Mouse (Mus musculus) midbrain, postnatal 0 days (tissue): Measurements from ENCODE around the gene Usf2. TPM values are rescaled to one million over a fixed set of nuclear protein-coding genes. Genes with fewer than 3 reads are reported as not detected.
"Not testable (repeated sequence)": the region's sequence is repeated elsewhere in the genome, so short reads cannot be mapped to it uniquely, and the experiment has no call there.

Experiments used
- ATAC-seq: fragments of 200-750 bp; cut with Nextera tagmentation; 2 replicates; pipeline ENCODE4 v1.8.0; 2017; ENCODE audit warnings: moderate number of reproducible peaks, mild to moderate bottlenecking, moderate TSS enrichment, moderate library complexity; ENCODE audit not compliant: low FRiP score
- DNase-seq: peaks from one replicate; pipeline ENCODE4 v3.0.0-alpha.2; 2015; ENCODE audit warnings: low spot score
- H3K27ac ChIP-seq: fragments of 300-500 bp; sonication (generic); 2 replicates; pipeline ENCODE4 v1.5.1; 2014; ENCODE audit warnings: low read depth, mild to moderate bottlenecking, low read length, mixed read lengths
- H3K27me3 ChIP-seq: fragments of 300-500 bp; sonication (generic); 2 replicates; pipeline ENCODE4 v1.6.1; 2014; ENCODE audit warnings: low read length, control low read depth, mixed read lengths; ENCODE audit not compliant: insufficient read depth
- H3K36me3 ChIP-seq: fragments of 300-500 bp; sonication (generic); 2 replicates; pipeline ENCODE4 v1.6.1; 2014; ENCODE audit warnings: low read length, control low read depth, mixed read lengths; ENCODE audit not compliant: insufficient read depth
- H3K4me1 ChIP-seq: fragments of 300-500 bp; sonication (generic); 2 replicates; pipeline ENCODE4 v1.6.1; 2014; ENCODE audit warnings: mild to moderate bottlenecking, control low read depth, antibody characterized with exemption, low read length, mixed read lengths; ENCODE audit not compliant: insufficient read depth
- H3K4me2 ChIP-seq: fragments of 300-500 bp; sonication (generic); 2 replicates; pipeline ENCODE4 v1.6.1; 2014; ENCODE audit warnings: low read depth, mild to moderate bottlenecking, low read length, mixed read lengths; ENCODE audit not compliant: poor library complexity, severe bottlenecking
- H3K4me3 ChIP-seq: fragments of 300-500 bp; sonication (generic); 2 replicates; pipeline ENCODE4 v1.5.1; 2014; ENCODE audit warnings: low read depth, mild to moderate bottlenecking, low read length, moderate library complexity
- H3K9ac ChIP-seq: fragments of 300-500 bp; sonication (generic); replicated peaks from 2 replicates; pipeline ENCODE4 v1.6.1; 2014; ENCODE audit warnings: mild to moderate bottlenecking, low read length, moderate library complexity, mixed read lengths; ENCODE audit not compliant: poor library complexity, severe bottlenecking
- H3K9me3 ChIP-seq: fragments of 300-500 bp; sonication (generic); 2 replicates; pipeline ENCODE4 v1.6.1; 2016; ENCODE audit warnings: low read length, control low read depth
- CTCF ChIP-seq: IDR thresholded peaks from 2 replicates; pipeline ENCODE4 v1.5.1; 2016; ENCODE audit warnings: antibody characterized with exemption, mild to moderate bottlenecking
- WGBS: fragments of 180-500 bp; shearing (Covaris S2); extraction: QIAGEN DNeasy Blood & Tissue Kit; methylation state at CpG from one replicate; pipeline ENCODE4 v1.1.7; 2014; 5-methylcytosine and 5-hydroxymethylcytosine counted together
- polyA plus RNA-seq: library from polyadenylated mRNA; unstranded; fragments of >200 nt; fragmentation: Nextera tagmentation; extraction: Ambion mirVana; gene quantifications from 2 replicates; pipeline ENCODE4 v1.2.1, GENCODE M21; 2015
- total RNA-seq: library from RNA; depleted of rRNA; stranded (reverse); fragments of >200 nt; gene quantifications from 2 replicates; pipeline ENCODE4 v1.2.3, GENCODE M21; 2014

Usf2 gene
- total and polyA plus RNA-seq, 2 experiments from 2014 or later, result 27.0 to 102 TPM

GRCm38 (mm10) chr7:30952441-30953265 lies 4.0 kb downstream of the Usf2 start:
- no peak for ATAC-seq
- 94% methylated on average over 16 of the region's 16 CpGs for WGBS
- H3K9ac ChIP-seq, result no peak overlapping the region

GRCm38 (mm10) chr7:30949902-30950301 lies 6.7 kb downstream of the Usf2 start:
- H3K4me3 ChIP-seq, H3K4me2 ChIP-seq, H3K9me3 ChIP-seq, H3K27ac ChIP-seq, DNase-seq, ATAC-seq, H3K9ac ChIP-seq, H3K27me3 ChIP-seq, H3K4me1 ChIP-seq: not testable (repeated sequence)
- WGBS, result 92% methylated on average over 3 of the region's 3 CpGs
- H3K36me3 ChIP-seq, result peaks cover 26% of the 10 kb centered on the region

More at GRCm38 (mm10) chr7:30952441-30953265, 4.0 kb downstream of the Usf2 start:
- no peaks in the 10 kb centered on the region for H3K9me3 ChIP-seq
- H3K36me3 ChIP-seq, result peaks cover 27% of the 10 kb centered on the region
- TF ChIP-seq CTCF, result no peak
- H3K4me1 ChIP-seq, result peaks cover under 1% of the 10 kb centered on the region; the same call in 1 of the 2 replicates
- no peak overlapping the region for H3K27ac ChIP-seq
- H3K27me3 ChIP-seq, result no peaks in the 10 kb centered on the region
- H3K4me3 ChIP-seq, result no peak overlapping the region
- no peak for DNase-seq
- H3K4me2 ChIP-seq, result no peak overlapping the region

- H3K9ac ChIP-seq, result no peak overlapping the region
- no peaks in the 10 kb centered on the region for H3K4me1 ChIP-seq
- H3K9me3 ChIP-seq, result no peaks in the 10 kb centered on the region
- whole genome bisulfite sequencing, result 98% methylated on average over 7 of the region's 7 CpGs
- no peak overlapping the region for H3K4me2 ChIP-seq
- H3K27ac ChIP-seq, result no peak overlapping the region
- H3K36me3 ChIP-seq, result no peaks in the 10 kb centered on the region; the same call in none of the 2 replicates
- DNase-seq (no peak), ATAC-seq (no peak)
- H3K4me3 ChIP-seq, result no peak overlapping the region
- no peak for TF ChIP-seq CTCF
- H3K27me3 ChIP-seq, result no peaks in the 10 kb centered on the region
These were observed 10.7 kb downstream of the Usf2 start for GRCm38 (mm10) chr7:30945876-30946275.

- not testable (repeated sequence) for H3K36me3 ChIP-seq, H3K4me2 ChIP-seq, H3K27me3 ChIP-seq, H3K9me3 ChIP-seq, DNase-seq, ATAC-seq, H3K4me1 ChIP-seq, H3K4me3 ChIP-seq, H3K27ac ChIP-seq, H3K9ac ChIP-seq
- WGBS, result 96% methylated on average over 7 of the region's 7 CpGs
These were observed 11.1 kb downstream of the Usf2 start for GRCm38 (mm10) chr7:30945466-30945865.

GRCm38 (mm10) chr7:30944706-30945105 lies 11.9 kb downstream of the Usf2 start:
- not testable (repeated sequence) for ATAC-seq, H3K4me3 ChIP-seq, H3K36me3 ChIP-seq, H3K9ac ChIP-seq, H3K27me3 ChIP-seq, H3K9me3 ChIP-seq, DNase-seq, H3K27ac ChIP-seq, H3K4me1 ChIP-seq, H3K4me2 ChIP-seq
- 72% methylated on average over 2 of the region's 2 CpGs for WGBS

- H3K4me2 ChIP-seq, result no peak within 1 kb of the TSS
- H3K9ac ChIP-seq, result no peak within 1 kb of the TSS
- no peaks in the 10 kb centered on the region; the same call in 1 of the 2 replicates for H3K36me3 ChIP-seq
- DNase-seq (no peak), ATAC-seq (no peak)
- H3K9me3 ChIP-seq, result no peaks in the 10 kb centered on the region
- no peaks in the 10 kb centered on the region for H3K27me3 ChIP-seq
- no peaks in the 10 kb centered on the region for H3K4me1 ChIP-seq
- no peak within 1 kb of the TSS for H3K27ac ChIP-seq
- 70% methylated on average over 9 of the region's 9 CpGs for WGBS
- no peak for TF ChIP-seq CTCF
- H3K4me3 ChIP-seq, result no peak within 1 kb of the TSS
These were observed 12.5 kb downstream of the Usf2 start, which contains the start of gene Hamp for GRCm38 (mm10) chr7:30943909-30944635. Gene Hamp, minus strand, starts transcription at chr7:30944032.

- H3K4me2 ChIP-seq, H3K9ac ChIP-seq, DNase-seq, H3K27me3 ChIP-seq, H3K27ac ChIP-seq, H3K36me3 ChIP-seq, H3K4me1 ChIP-seq, H3K9me3 ChIP-seq, H3K4me3 ChIP-seq, ATAC-seq: not testable (repeated sequence)
- WGBS, result 55% methylated on average over 3 of the region's 3 CpGs
These were observed 14.2 kb downstream of the Usf2 start for GRCm38 (mm10) chr7:30942365-30942764.

- 90% methylated on average over 1 of the region's 1 CpGs for WGBS
- H3K4me2 ChIP-seq, H3K4me3 ChIP-seq, H3K4me1 ChIP-seq, H3K9me3 ChIP-seq, DNase-seq, H3K27me3 ChIP-seq, H3K9ac ChIP-seq, ATAC-seq, H3K36me3 ChIP-seq, H3K27ac ChIP-seq: not testable (repeated sequence)
These were observed 16.5 kb downstream of the Usf2 start for GRCm38 (mm10) chr7:30940070-30940469.
